28 mouse cellular contexts compared by ENCODE assay signal in the genomic region with DNA sequence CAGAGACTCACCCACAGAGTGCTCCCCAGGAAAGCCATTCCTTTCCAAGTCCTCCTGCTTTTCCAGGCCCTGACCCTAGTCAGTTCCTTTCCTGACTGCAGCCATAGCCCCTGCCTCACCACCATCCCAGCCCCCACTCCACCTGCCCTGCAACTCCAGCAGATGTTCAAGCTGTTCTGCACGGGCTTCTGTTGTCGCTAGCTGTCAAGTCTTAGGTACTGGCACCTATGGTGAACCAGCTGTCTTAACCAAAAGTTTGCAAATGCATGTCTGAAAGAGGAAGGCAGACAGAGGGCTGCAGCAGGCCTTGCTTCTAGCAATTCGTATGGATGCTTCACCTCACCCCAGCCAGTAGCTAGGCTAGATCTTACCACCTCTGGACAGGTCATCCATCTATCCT. TPM values are rescaled to one million over a fixed set of nuclear protein-coding genes. Genes with fewer than 3 reads are reported as not detected.
DNase-seq lines count a peak whose midpoint lies in the region; ATAC-seq and TF ChIP-seq lines count a peak whose summit lies in the region.
"Had no signal": no experiment of that assay in that cellular context is flagged by ENCODE, and none has a peak within 500 bp of the region (broad histone marks: within the 10 kb centered on the region; RNA-seq: fewer than 3 reads in every experiment).

No protein-coding gene starts in this region.

- H3K9me3 ChIP-seq in forebrain, embryonic 14.5 days (replicated peaks; ENCODE audit: control insufficient read depth, low read length): no peaks in the 10 kb centered on the region
- no peaks in the 10 kb centered on the region for H3K9me3 ChIP-seq in forebrain, postnatal 0 days (ENCODE audit: low read length)
- H3K9me3 ChIP-seq in midbrain, embryonic 11.5 days (ENCODE audit: control insufficient read depth, low read length): no peaks in the 10 kb centered on the region
- no peaks in the 10 kb centered on the region for H3K9me3 ChIP-seq in midbrain, postnatal 0 days (ENCODE audit: low read length)
- H3K9me3 ChIP-seq in forebrain, embryonic 16.5 days (ENCODE audit: control insufficient read depth, low read length): no peaks in the 10 kb centered on the region
- no peaks in the 10 kb centered on the region for H3K9me3 ChIP-seq in heart, embryonic 12.5 days (replicated peaks)
- H3K9me3 ChIP-seq: midbrain, embryonic 10.5 days; neural tube, embryonic 13.5 days; stomach, embryonic 15.5 days had no signal

- no peak overlapping the region for H3K4me3 ChIP-seq in forebrain, embryonic 14.5 days (ENCODE audit: low read depth, low read length)
- H3K4me3 ChIP-seq in forebrain, postnatal 0 days (ENCODE audit: low read depth, low read length): no peak overlapping the region
- no peak overlapping the region for H3K4me3 ChIP-seq in midbrain, embryonic 11.5 days (ENCODE audit: low read depth, low read length)
- no peak overlapping the region for H3K4me3 ChIP-seq in midbrain, postnatal 0 days (ENCODE audit: low read depth, low read length)
- H3K4me3 ChIP-seq in forebrain, embryonic 16.5 days (replicated peaks; ENCODE audit: low read length): no peak overlapping the region
- no peak overlapping the region for H3K4me3 ChIP-seq in heart, embryonic 12.5 days
- H3K4me3 ChIP-seq: midbrain, embryonic 10.5 days; neural tube, embryonic 13.5 days; stomach, embryonic 15.5 days had no signal

- no peak for ATAC-seq in forebrain, embryonic 14.5 days
- ATAC-seq in forebrain, postnatal 0 days: no peak
- no peak for ATAC-seq in midbrain, embryonic 11.5 days (ENCODE audit: low FRiP score)
- ATAC-seq in midbrain, postnatal 0 days (ENCODE audit: low FRiP score): no peak
- ATAC-seq in forebrain, embryonic 16.5 days: no peak
- ATAC-seq in heart, embryonic 12.5 days (ENCODE audit: insufficient number of reproducible peaks, low FRiP score): no peak
- no peak for ATAC-seq in activated CD4-positive, CD25-positive, alpha-beta regulatory T cell, adult 4 months
- ATAC-seq: intestine, postnatal 0 days; midbrain, embryonic 16.5 days had no signal

- H3K36me3 ChIP-seq in forebrain, embryonic 14.5 days (ENCODE audit: control insufficient read depth, insufficient read depth, low read length): no peaks in the 10 kb centered on the region
- H3K36me3 ChIP-seq in forebrain, postnatal 0 days (ENCODE audit: insufficient read depth): no peaks in the 10 kb centered on the region
- H3K36me3 ChIP-seq in midbrain, embryonic 11.5 days (ENCODE audit: control insufficient read depth, insufficient read depth, low read length): no peaks in the 10 kb centered on the region
- H3K36me3 ChIP-seq in midbrain, postnatal 0 days (ENCODE audit: insufficient read depth, low read length): no peaks in the 10 kb centered on the region
- H3K36me3 ChIP-seq in forebrain, embryonic 16.5 days (ENCODE audit: control insufficient read depth, insufficient read depth): no peaks in the 10 kb centered on the region
- H3K36me3 ChIP-seq in heart, embryonic 12.5 days: no peaks in the 10 kb centered on the region
- H3K36me3 ChIP-seq: midbrain, embryonic 10.5 days; neural tube, embryonic 13.5 days; stomach, embryonic 15.5 days had no signal

- H3K9ac ChIP-seq in forebrain, embryonic 14.5 days (ENCODE audit: low read length): no peak overlapping the region
- H3K9ac ChIP-seq in forebrain, postnatal 0 days: no peak overlapping the region
- no peak overlapping the region for H3K9ac ChIP-seq in midbrain, embryonic 11.5 days (ENCODE audit: low read length)
- no peak overlapping the region for H3K9ac ChIP-seq in midbrain, postnatal 0 days (replicated peaks; ENCODE audit: low read length, poor library complexity, severe bottlenecking)
- no peak overlapping the region for H3K9ac ChIP-seq in forebrain, embryonic 16.5 days (replicated peaks; ENCODE audit: low read depth, low read length)
- H3K9ac ChIP-seq in heart, embryonic 12.5 days: no peak overlapping the region
- H3K9ac ChIP-seq: liver, embryonic 14.5 days; neural tube, embryonic 13.5 days; stomach, embryonic 15.5 days had no signal

- H3K27ac ChIP-seq in forebrain, embryonic 14.5 days (ENCODE audit: low read depth, low read length): peak overlapping the region; percentile 56
- no peak overlapping the region for H3K27ac ChIP-seq in forebrain, postnatal 0 days (ENCODE audit: low read depth, low read length)
- no peak overlapping the region for H3K27ac ChIP-seq in midbrain, embryonic 11.5 days (ENCODE audit: low read depth, low read length)
- no peak overlapping the region for H3K27ac ChIP-seq in midbrain, postnatal 0 days (ENCODE audit: low read depth, low read length)
- H3K27ac ChIP-seq in forebrain, embryonic 16.5 days (ENCODE audit: low read length): peak overlapping the region; percentile 68; the same call in 1 of the 2 replicates
- no peak overlapping the region for H3K27ac ChIP-seq in heart, embryonic 12.5 days (ENCODE audit: poor library complexity, severe bottlenecking)
- H3K27ac ChIP-seq: liver, embryonic 14.5 days; stomach, embryonic 15.5 days had no signal

- 67% methylated on average over 3 of the region's 3 CpGs for WGBS in forebrain, embryonic 14.5 days
- WGBS in forebrain, postnatal 0 days: 56% methylated on average over 3 of the region's 3 CpGs
- WGBS in midbrain, embryonic 11.5 days: 79% methylated on average over 3 of the region's 3 CpGs
- WGBS in midbrain, postnatal 0 days: 75% methylated on average over 3 of the region's 3 CpGs
- 44% methylated on average over 3 of the region's 3 CpGs for WGBS in forebrain, embryonic 16.5 days
- WGBS in heart, embryonic 12.5 days: 79% methylated on average over 3 of the region's 3 CpGs

- no peak overlapping the region for H3K4me2 ChIP-seq in forebrain, embryonic 14.5 days (ENCODE audit: low read length)
- H3K4me2 ChIP-seq in forebrain, postnatal 0 days (ENCODE audit: low read depth): no peak overlapping the region
- no peak overlapping the region for H3K4me2 ChIP-seq in midbrain, embryonic 11.5 days
- no peak overlapping the region for H3K4me2 ChIP-seq in midbrain, postnatal 0 days (ENCODE audit: low read depth, low read length, poor library complexity, severe bottlenecking)
- no peak overlapping the region for H3K4me2 ChIP-seq in forebrain, embryonic 16.5 days (ENCODE audit: low read length)
- H3K4me2 ChIP-seq in heart, embryonic 12.5 days: no peak overlapping the region
- H3K4me2 ChIP-seq: neural tube, embryonic 13.5 days; stomach, embryonic 15.5 days had no signal

- DNase-seq in forebrain, embryonic 14.5 days (ENCODE audit: low spot score): no peak
- DNase-seq in forebrain, postnatal 0 days: no peak
- peak; percentile 60 for DNase-seq in midbrain, embryonic 11.5 days (ENCODE audit: low spot score, missing footprints)
- DNase-seq in midbrain, postnatal 0 days (ENCODE audit: low spot score): no peak
- no peak for DNase-seq in cerebellum, postnatal 36 days
- DNase-seq: adrenal gland, postnatal 14 days; cerebellum, adult 11-12 months; gastrocnemius, postnatal 10 days; heart, postnatal 14 days; kidney, adult 9 months; kidney, postnatal 10 days; left cerebral cortex, postnatal 4 days; liver; lung, adult 2 months; lung, postnatal 14 days; thymus, postnatal 14 days had no signal

- H3K27me3 ChIP-seq in forebrain, embryonic 14.5 days (replicated peaks; ENCODE audit: control insufficient read depth, insufficient read depth, low read length): no peaks in the 10 kb centered on the region
- no peaks in the 10 kb centered on the region for H3K27me3 ChIP-seq in forebrain, postnatal 0 days (ENCODE audit: insufficient read depth, low read length)
- H3K27me3 ChIP-seq in midbrain, embryonic 11.5 days (ENCODE audit: control insufficient read depth, insufficient read depth, low read length): no peaks in the 10 kb centered on the region
- H3K27me3 ChIP-seq in midbrain, postnatal 0 days (ENCODE audit: insufficient read depth, low read length): no peaks in the 10 kb centered on the region
- no peaks in the 10 kb centered on the region for H3K27me3 ChIP-seq in forebrain, embryonic 16.5 days (replicated peaks; ENCODE audit: control insufficient read depth, insufficient read depth, low read length)
- no peaks in the 10 kb centered on the region for H3K27me3 ChIP-seq in heart, embryonic 12.5 days (replicated peaks)
- H3K27me3 ChIP-seq: neural tube, embryonic 13.5 days; Patski; stomach, embryonic 15.5 days had no signal

- TF ChIP-seq CTCF in forebrain, postnatal 0 days (IDR thresholded peaks at IDR 0.05; ENCODE audit: low read depth): no peak
- TF ChIP-seq CTCF in midbrain, postnatal 0 days (IDR thresholded peaks at IDR 0.05): no peak

- peaks cover 43% of the 10 kb centered on the region for H3K4me1 ChIP-seq in forebrain, embryonic 14.5 days (ENCODE audit: control insufficient read depth, insufficient read depth, low read length)
- H3K4me1 ChIP-seq in forebrain, postnatal 0 days (ENCODE audit: insufficient read depth): peaks cover 28% of the 10 kb centered on the region
- no peaks in the 10 kb centered on the region; the same call in 1 of the 2 replicates for H3K4me1 ChIP-seq in midbrain, embryonic 11.5 days (ENCODE audit: control insufficient read depth, insufficient read depth, low read length)
- H3K4me1 ChIP-seq in midbrain, postnatal 0 days (ENCODE audit: insufficient read depth, low read length): peaks cover 11% of the 10 kb centered on the region; the same call in 1 of the 2 replicates
- peaks cover 53% of the 10 kb centered on the region for H3K4me1 ChIP-seq in forebrain, embryonic 16.5 days (replicated peaks; ENCODE audit: control insufficient read depth, insufficient read depth, low read length)
- peaks cover 25% of the 10 kb centered on the region for H3K4me1 ChIP-seq in heart, embryonic 12.5 days (replicated peaks)

RNA-seq across cellular contexts. Expression of a gene that starts 45.3 kb away (rescaled TPM):
- polyA plus RNA-seq in forebrain, embryonic 14.5 days (2014; fragmentation: Nextera tagmentation; extraction: Ambion mirVana): 8.0 and 8.1 TPM in 2 replicates
- total RNA-seq in forebrain, postnatal 0 days (2014; rRNA removed): 65.3 and 71.5 TPM in 2 replicates
- polyA plus RNA-seq in forebrain, postnatal 0 days (2015; fragmentation: Nextera tagmentation; extraction: Ambion mirVana): 6.0 TPM in 2 replicates
- polyA plus RNA-seq in midbrain, embryonic 11.5 days (2014; fragmentation: Nextera tagmentation; extraction: Ambion mirVana): 1.4 and 1.8 TPM in 2 replicates
- 118 and 131 TPM in 2 replicates for total RNA-seq in midbrain, postnatal 0 days (2014; rRNA removed)
- 7.2 and 9.0 TPM in 2 replicates for polyA plus RNA-seq in midbrain, postnatal 0 days (2015; fragmentation: Nextera tagmentation; extraction: Ambion mirVana)
- polyA plus RNA-seq in forebrain, embryonic 16.5 days (2015; fragmentation: Nextera tagmentation; extraction: Ambion mirVana): 4.0 and 4.9 TPM in 2 replicates
- polyA plus RNA-seq in heart, embryonic 12.5 days (2016; fragmentation: Nextera tagmentation; extraction: Ambion mirVana): 0.97 and 1.3 TPM in 2 replicates
- not detected for polyA plus RNA-seq in activated CD4-positive, CD25-positive, alpha-beta regulatory T cell, adult 4 months (2017; shearing (Covaris generic))
- total RNA-seq: megakaryocyte progenitor cell, adult 5-6 weeks; MEL had no signal

Comparison
In these comparisons a context has a peak if more than half of its experiments do, and no peak if none do; other contexts are left out.
1. H3K27ac ChIP-seq: peak in forebrain, embryonic 14.5 days (single experiment) and forebrain, embryonic 16.5 days (single experiment); none in forebrain, postnatal 0 days (single experiment), midbrain, embryonic 11.5 days (single experiment), midbrain, postnatal 0 days (single experiment) and heart, embryonic 12.5 days (single experiment).